Mouse (Mus musculus): ENCODE data around the gene Hist1h2bj.

Hist1h2bj gene

DNA sequence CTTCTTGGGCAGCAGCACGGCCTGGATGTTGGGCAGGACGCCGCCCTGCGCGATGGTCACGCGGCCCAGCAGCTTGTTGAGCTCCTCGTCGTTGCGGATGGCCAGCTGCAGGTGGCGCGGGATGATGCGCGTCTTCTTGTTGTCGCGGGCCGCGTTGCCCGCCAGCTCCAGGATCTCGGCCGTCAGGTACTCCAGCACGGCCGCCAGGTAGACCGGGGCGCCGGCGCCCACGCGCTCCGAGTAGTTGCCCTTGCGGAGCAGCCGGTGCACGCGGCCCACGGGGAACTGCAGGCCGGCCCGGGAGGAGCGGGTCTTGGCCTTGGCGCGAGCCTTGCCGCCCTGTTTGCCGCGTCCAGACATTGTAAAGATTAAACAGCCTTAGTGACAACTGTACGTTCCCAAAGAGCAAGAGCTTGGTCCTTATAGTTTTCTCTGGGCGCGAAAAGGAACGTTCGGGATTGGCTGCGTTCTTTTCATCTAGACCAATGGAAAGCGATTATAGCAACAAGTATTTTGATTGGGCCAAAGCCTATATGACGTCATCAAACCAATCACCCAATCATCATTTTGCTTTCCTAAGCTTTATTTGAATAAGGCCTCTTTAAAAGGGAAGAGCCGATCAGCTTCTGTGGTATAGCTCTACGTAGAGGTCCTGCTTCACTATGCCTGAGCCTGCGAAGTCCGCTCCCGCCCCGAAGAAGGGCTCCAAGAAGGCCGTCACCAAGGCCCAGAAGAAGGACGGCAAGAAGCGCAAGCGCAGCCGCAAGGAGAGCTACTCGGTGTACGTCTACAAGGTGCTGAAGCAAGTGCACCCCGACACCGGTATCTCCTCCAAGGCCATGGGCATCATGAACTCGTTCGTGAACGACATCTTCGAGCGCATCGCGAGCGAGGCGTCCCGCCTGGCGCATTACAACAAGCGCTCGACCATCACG, at the start of gene Hist1h2bj, which contains the start of gene Hist1h2ag:
Hist1h2bj (plus strand) TSS at position 647 of the 935 bp plus-strand sequence.
Hist1h2ag (minus strand) TSS at position 377 of the 935 bp plus-strand sequence.
- peak; percentile 95 for DNase-seq

DNA sequence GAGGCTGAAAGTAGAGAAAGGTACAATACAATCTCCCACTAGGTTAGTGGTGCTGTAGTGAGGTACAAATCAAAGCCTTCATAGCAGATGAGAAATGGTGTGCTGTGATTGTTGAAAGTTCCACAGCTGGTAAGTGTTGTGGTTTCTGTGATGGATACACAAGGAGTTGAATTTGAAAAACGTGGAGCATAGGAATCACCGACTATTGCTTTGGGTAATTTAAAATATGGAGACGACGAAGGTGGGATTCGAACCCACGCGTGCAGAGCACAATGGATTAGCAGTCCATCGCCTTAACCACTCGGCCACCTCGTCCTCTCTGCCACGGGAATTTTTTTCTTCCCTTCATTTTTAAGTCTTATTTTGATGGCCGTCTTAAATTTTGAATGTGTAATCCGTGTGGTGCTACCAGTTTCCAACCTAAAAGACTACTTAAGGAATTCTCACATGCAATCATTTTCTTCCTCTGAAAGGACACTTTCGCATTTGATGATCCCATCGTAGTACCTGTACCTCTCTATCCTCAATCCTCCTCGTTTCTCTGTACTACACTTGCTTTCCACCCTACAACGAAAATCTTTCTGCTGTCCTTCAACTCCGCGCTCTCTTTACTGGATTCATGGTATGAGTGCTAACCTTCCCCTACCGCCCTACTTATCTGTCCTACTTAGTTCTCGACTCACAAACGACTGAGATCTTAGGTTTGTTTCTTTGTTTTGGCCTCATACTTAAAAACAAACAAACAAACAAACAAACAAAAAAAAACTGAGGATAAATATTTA, 48.9 kb upstream of the Hist1h2bj start:
- DNase-seq, result no peak

DNA sequence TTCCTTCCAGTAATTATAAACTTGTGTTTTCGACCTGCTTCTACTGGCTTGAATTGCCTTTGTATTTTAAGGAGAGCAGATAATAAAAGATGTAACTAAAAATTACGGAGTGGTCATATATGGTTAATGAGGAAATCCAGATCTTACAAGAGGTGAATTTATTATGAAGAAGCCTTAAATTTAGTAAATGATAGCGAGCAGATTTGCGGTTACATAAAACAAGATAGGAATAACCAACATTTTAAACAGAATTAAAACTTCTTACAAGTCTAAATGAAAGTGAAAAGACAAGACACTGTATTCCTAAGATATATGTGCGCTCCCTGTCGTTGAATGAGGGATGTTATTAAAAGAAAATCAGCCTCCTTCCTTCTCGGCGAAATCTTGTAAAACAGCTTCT, 48.1 kb upstream of the Hist1h2bj start:
- DNase-seq, result no peak

- no peak for DNase-seq
These were observed 47.6 kb upstream of the Hist1h2bj start for GRCm38 (mm10) chr13:21995331-21995914.

- no peak for DNase-seq
These were observed 46.7 kb upstream of the Hist1h2bj start for GRCm38 (mm10) chr13:21996101-21996839.

DNA sequence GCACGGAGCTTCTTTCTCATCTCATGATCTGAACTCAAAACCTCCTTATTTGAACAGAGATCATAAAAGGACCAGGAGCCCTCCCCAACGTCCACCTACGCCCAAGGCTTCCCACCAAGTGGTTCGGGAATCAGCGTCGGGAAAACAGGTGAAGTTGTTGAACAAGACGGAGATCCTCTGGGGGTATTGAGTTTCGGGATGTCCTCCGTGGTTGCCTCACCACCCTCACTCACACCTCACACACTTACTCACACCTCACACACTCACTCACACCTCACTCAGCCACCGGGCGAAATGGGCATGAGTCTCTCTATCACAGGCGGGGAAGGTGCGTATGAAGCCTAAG, 46.2 kb upstream of the Hist1h2bj start:
- DNase-seq, result no peak

DNA sequence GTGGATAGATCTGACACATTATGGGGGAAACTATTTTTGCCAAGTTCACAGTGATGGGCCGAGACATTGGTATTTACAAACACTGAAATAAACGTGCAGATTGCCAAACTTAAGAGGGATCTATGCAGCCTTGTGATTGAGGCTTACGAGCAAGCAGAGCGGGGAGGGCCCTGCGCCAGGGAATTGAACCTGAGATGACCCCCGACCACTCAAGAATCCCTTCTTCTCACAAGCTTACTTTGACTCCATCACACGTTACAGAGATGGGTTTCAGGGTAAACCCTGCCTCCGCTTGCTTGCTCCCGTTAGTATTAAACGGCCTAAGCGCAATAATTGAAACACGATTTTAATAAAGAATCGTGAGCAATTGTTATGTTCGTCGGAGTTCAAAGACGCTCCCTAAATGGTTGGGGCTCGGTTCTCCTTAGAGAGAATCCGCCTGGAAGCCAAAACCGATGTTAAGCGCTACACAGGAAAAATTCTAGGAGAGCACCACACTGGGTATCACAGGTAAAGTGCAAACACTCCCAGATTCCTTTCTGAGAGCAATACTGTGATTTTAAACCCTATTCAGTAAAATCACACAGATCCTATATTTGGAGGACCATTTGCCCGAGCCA, 45.7 kb upstream of the Hist1h2bj start:
- DNase-seq, result no peak

DNA sequence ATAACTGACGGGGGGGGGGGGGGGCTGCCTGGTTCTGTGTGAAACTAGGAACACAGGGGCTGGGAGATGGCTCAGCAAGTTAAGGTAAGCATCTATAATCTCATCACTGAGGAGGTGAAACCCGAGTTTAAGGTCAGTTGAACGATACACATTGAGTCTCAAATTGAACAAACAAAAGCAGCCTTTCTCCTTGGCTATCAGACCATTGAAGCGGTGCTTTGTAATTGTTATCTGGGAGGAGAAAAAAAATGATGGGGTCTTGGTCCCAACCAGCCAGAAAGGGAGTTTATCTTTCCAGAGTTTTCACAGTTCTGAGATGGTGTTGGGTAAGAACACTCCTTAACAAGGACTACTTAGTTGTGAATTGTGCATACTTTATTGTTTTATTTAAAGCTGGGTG, 45.2 kb upstream of the Hist1h2bj start:
- DNase-seq, result no peak

DNA sequence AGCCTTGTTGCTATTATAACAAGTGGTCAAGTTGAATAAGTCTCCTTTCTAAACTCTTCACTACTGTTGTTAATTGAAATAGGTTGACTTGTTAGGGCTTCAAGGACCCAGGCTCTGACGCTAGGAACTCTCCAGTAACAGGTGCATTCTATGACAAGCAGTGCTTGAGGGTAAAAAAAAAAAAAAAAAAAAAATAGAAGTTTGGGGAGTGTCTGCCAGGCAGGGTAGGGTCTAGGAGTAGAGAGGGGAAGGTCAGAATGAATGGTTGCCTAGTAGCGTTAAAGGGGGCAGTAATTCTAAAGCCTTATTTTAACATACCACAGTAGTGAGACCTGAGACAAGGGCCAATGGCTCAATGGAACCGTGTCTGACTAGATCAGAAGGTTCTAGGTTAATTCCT, 44.6 kb upstream of the Hist1h2bj start:
- no peak for DNase-seq

GRCm38 (mm10) chr13:21999147-21999546, 43.9 kb upstream of the Hist1h2bj start:
- DNase-seq, result no peak

DNA sequence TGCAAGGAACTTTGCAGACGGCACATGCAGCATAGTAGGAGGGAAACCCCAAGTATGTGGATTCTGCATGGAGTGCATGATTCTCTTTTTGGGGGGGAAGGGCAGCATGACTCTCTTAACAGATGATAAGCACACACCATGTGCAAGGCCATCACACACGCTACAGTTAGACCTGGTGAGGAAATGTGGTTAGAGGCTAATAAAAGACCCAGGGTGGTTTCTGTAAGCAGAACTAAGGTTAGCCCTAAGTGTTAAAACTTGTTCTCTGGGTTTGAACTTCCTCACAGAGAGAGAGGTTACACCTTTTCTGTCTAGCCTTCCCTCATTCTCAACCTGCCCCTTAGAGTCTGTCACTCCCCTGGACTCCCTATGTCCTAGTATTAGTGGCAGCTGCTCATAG, 41.7 kb upstream of the Hist1h2bj start:
- DNase-seq, result no peak

DNA sequence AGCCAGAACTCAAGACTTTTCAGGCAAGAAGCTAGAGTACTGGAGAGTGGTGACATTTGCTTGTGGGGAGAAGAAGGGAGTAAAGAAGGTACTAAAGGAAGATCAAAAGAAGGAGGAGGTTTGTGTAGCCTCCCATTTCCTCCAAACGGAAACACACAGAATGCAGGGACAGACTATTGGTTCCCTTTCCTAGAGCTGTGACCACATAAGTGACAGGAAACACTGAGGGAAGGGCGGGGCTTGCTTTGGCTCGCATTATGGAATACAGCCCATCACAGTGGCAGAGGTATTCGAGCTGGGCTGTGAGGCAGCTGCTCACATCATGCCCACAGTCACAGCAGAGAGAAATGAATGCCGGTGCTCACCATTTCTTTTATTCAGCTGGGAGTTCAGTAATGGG, 41.2 kb upstream of the Hist1h2bj start:
- no peak for DNase-seq

DNA sequence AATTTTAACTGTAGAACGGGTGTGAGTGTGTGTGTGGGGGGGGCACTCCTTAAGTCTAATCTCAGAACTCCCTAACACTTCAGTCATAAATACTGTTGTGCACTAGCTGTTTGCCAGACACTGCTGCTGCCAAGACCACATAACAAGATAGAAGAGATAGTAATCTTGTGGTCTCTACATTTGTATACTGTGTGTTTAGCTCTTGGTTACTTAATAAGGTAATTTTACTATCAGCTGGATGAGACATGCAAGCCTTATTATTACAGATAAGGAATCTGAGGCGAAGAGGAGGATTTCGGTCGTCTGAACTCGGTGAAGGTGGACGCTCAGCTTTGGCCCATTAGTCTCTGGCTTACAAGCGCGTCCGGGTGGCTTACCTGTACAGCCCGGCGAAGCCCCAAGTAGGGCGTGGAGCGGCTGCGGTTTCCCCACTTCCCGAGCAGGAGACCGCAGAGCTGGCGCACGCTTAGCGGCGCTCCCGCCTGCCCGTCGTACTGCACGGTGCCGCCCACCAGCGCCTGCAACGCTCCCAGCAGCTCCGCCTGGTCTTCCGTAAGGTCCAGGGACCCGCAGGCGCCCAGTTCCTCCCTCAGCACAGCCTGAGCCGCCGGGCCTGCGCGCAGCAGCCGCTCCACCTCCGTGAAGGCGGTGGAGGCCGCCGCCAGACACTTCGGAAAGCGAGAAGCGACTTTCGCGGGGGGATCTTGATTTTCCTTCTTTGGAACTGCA, 37.2 kb upstream of the Hist1h2bj start:
- no peak for DNase-seq

- DNase-seq, result no peak
These were observed 36.5 kb upstream of the Hist1h2bj start for GRCm38 (mm10) chr13:22006334-22007120.

- DNase-seq, result no peak
These were observed 35.9 kb upstream of the Hist1h2bj start for GRCm38 (mm10) chr13:22007121-22007510.

DNA sequence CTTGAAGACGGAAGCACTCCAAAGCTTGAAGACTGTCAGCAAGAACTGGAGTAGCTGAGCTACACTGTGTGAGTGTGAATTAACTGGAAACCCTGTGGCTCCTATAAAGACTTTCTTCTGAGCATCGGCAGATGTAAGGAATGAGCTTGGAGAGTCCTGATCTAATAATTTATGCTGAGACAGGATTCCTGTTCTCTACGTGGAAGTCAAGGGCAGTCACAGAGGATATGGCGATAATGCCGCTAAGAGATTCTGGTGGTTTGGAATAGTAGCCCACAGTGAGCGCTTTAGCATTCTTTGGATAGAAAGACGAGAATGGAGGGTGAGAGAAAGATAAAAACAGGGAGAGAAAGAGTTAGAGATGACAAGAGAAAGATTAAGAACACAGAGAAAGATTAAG, 35.1 kb upstream of the Hist1h2bj start:
- DNase-seq, result no peak

DNA sequence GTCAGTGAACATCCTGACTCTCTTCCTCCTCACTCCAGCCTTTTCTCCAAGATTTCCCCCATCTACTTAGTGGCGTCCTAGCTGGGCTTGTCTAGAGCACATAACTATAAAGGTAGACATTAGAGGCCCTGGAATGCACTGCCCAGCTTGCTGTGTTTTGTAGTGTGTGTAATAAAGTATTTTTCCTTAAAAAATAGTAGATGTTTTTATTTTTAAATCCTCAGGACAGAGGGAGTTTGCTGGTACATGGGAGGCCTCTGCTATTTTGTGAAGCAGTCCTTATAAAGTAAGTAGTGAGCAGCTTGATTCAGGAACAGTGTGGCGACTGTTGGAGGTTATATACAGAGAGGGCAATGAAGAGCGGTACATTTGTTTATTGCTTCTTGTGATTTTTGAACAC, 34.3 kb upstream of the Hist1h2bj start:
- no peak for DNase-seq

GRCm38 (mm10) chr13:22009642-22010041, 33.4 kb upstream of the Hist1h2bj start, which contains the start of gene Prss16:
TSS of gene Prss16 (minus strand) at chr13:22009742.
- DNase-seq, result no peak

DNA sequence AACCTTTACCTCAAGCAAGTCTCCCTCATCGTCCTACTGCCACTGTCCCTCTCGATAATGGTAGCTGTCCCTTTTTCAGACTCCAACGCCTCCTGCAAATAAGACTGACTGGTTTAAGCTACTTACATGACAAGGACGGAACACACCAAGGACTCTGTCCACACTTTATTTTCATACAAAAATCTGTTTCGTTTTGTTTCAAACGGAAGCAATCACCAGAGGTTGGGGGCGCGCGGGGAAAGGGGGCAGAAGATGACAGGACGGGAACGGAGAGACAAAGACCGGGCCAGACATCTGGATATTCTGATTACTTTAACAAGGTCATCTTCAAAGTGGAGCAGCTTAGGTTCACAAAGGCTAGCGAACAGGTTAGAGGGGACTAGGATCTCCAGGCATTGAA, 29.3 kb upstream of the Hist1h2bj start:
- no peak for DNase-seq

DNA sequence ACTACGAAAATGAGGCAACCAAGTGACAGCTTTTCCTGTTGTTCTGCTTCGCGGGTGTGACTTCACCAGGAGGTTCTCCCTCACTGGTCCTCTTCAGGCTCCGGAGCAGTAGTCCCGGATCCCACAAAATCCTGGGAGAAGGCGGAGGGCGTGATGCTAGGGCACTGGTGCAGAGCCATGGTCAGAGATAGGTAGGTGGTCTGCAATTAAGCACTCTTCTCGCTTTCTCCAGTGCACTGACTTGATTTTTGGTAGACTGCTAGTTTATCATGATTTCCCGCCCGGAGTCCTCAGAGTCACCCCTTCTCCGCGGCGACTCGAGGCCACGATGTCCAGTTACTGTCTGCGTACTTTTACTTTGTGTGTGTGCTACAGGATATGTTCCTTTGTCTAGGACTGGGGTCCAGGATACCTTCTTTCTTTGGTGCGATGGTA, 28.6 kb upstream of the Hist1h2bj start:
- no peak for DNase-seq

Data from cerebellum, adult 9-11 months (tissue).